Mouse (Mus musculus) right cerebral cortex, postnatal 25 days (tissue): ENCODE measurements around the gene Jak1.
A peak's percentile ranks its signal among the peaks of the same experiment; 100 is the strongest.

Experiments
- DNase-seq: peaks from one replicate; pipeline ENCODE4 v3.0.0; 2022

Gene Jak1

GRCm38 (mm10) chr4:101236797-101237196 lies 28.3 kb downstream of the Jak1 start:
- no peak for DNase-seq

- no peak for DNase-seq
These were observed 29.1 kb downstream of the Jak1 start for GRCm38 (mm10) chr4:101235964-101236363.

- DNase-seq = no peak
These were observed 30.3 kb downstream of the Jak1 start for GRCm38 (mm10) chr4:101234753-101235152.

GRCm38 (mm10) chr4:101234332-101234731 lies 30.8 kb downstream of the Jak1 start:
- peak; percentile 35 for DNase-seq

GRCm38 (mm10) chr4:101230621-101231020 lies 34.5 kb downstream of the Jak1 start:
- DNase-seq = no peak

GRCm38 (mm10) chr4:101227398-101227797 lies 37.7 kb downstream of the Jak1 start:
- no peak for DNase-seq

GRCm38 (mm10) chr4:101225984-101226383 lies 39.1 kb downstream of the Jak1 start:
- no peak for DNase-seq

- DNase-seq = no peak
These were observed 44.1 kb downstream of the Jak1 start for GRCm38 (mm10) chr4:101220946-101221345.

GRCm38 (mm10) chr4:101219839-101220238 lies 45.2 kb downstream of the Jak1 start:
- DNase-seq = peak; percentile 51

GRCm38 (mm10) chr4:101217026-101217540 lies 48.0 kb downstream of the Jak1 start:
- DNase-seq = no peak

- DNase-seq = no peak
These were observed 48.8 kb downstream of the Jak1 start for GRCm38 (mm10) chr4:101216286-101216685.

- no peak for DNase-seq
These were observed 51.6 kb downstream of the Jak1 start for GRCm38 (mm10) chr4:101213477-101213876.

GRCm38 (mm10) chr4:101207492-101207891 lies 57.6 kb downstream of the Jak1 start:
- DNase-seq = no peak

- DNase-seq = no peak
These were observed 61.6 kb downstream of the Jak1 start for GRCm38 (mm10) chr4:101203518-101203917.

- no peak for DNase-seq
These were observed 62.5 kb downstream of the Jak1 start for GRCm38 (mm10) chr4:101202626-101203025.

- no peak for DNase-seq
These were observed 65.5 kb downstream of the Jak1 start for GRCm38 (mm10) chr4:101199433-101200081.

- peak; percentile 23 for DNase-seq
These were observed 66.7 kb downstream of the Jak1 start for GRCm38 (mm10) chr4:101198333-101198732.

GRCm38 (mm10) chr4:101197421-101198170 lies 67.5 kb downstream of the Jak1 start:
- no peak for DNase-seq

GRCm38 (mm10) chr4:101196407-101196806 lies 68.7 kb downstream of the Jak1 start:
- DNase-seq = no peak

- no peak for DNase-seq
These were observed 70.9 kb downstream of the Jak1 start for GRCm38 (mm10) chr4:101194170-101194569.

GRCm38 (mm10) chr4:101192241-101192976 lies 72.7 kb downstream of the Jak1 start:
- no peak for DNase-seq

GRCm38 (mm10) chr4:101187381-101187780 lies 77.7 kb downstream of the Jak1 start:
- DNase-seq = no peak

- DNase-seq = no peak
These were observed 78.5 kb downstream of the Jak1 start for GRCm38 (mm10) chr4:101186591-101186990.

GRCm38 (mm10) chr4:101185216-101185615 lies 79.9 kb downstream of the Jak1 start:
- DNase-seq = no peak
